Mouse (Mus musculus): ENCODE measurements around the gene Gm3625.
A peak's percentile ranks its signal among the peaks of the same experiment; 100 is the strongest.
"Not testable (repeated sequence)": the region's sequence is repeated elsewhere in the genome, so short reads cannot be mapped to it uniquely, and the experiment has no call there.

Gene Gm3625

GRCm38 (mm10) chr12:4553704-4554103 is 39.0 kb downstream of the Gm3625 start:
- not testable (repeated sequence) for DNase-seq

GRCm38 (mm10) chr12:4548053-4549013 is 44.4 kb downstream of the Gm3625 start:
- peak; percentile 86 for DNase-seq

- peak; percentile 24 for DNase-seq
These were observed 45.2 kb downstream of the Gm3625 start for GRCm38 (mm10) chr12:4547557-4547956.

GRCm38 (mm10) chr12:4546491-4546890 is 46.2 kb downstream of the Gm3625 start:
- DNase-seq, result peak; percentile 83

GRCm38 (mm10) chr12:4545425-4545824 is 47.3 kb downstream of the Gm3625 start:
- no peak for DNase-seq

- no peak for DNase-seq
These were observed 48.3 kb downstream of the Gm3625 start for GRCm38 (mm10) chr12:4544400-4544919.

Data from kidney, postnatal 10 days (tissue).